Mouse (Mus musculus): ENCODE results near the gene Unc80.

DNA sequence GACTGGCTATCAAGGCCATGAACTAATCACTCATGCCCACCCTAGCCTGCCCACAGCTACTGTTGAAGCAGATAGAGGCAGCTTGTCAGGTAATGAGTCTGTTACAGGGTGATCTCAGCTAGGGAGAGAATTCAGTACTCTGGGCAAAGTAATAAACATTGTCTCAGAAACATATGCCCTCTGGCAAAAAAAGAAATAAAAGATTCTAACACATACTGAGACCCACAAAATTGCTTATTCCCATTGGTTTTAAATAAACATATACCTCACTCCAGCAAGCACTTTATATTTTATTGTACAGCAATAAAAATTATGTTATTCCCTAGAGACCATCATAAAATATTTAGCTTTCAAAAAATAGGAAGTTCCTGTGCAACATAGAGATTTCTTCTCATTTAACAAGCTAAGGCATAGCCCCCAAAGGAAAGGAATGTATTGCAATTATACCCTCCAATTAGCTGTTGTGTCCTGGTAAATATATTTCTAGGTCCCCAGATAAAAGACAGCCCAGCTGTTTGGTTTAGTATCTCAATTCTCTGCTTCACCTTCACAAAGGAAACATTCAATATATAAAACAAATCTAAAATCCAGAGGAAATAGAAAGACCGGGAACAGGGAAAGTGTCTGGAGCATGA, 93.6 kb downstream of the Unc80 start:
- TF ChIP-seq CTCF (IDR thresholded peaks at IDR 0.05; ENCODE audit: low read depth) (no peak), EP300 (IDR thresholded peaks at IDR 0.05; ENCODE audit: low read depth) (no peak)

All from liver, postnatal 0 days (tissue).